Mouse (Mus musculus) limb, embryonic 12.5 days (tissue): Measurements from ENCODE around the gene Bcl9l. TPM values are rescaled to one million over a fixed set of nuclear protein-coding genes. Genes with fewer than 3 reads are reported as not detected.

ENCODE experiments used
- ATAC-seq: fragments of 200-750 bp; cut with Nextera tagmentation; 2 replicates; pipeline ENCODE4 v1.8.0; 2017; ENCODE audit warnings: low read depth, moderate TSS enrichment; ENCODE audit not compliant: insufficient number of reproducible peaks, insufficient read depth, low FRiP score, low TSS enrichment
- H3K27ac ChIP-seq: fragments of 300-500 bp; sonication (generic); 2 replicates; pipeline ENCODE4 v1.5.1; 2016; ENCODE audit warnings: mild to moderate bottlenecking, moderate library complexity
- H3K27me3 ChIP-seq: fragments of 300-500 bp; sonication (generic); 2 replicates; pipeline ENCODE4 v1.6.1; 2016; ENCODE audit warnings: mild to moderate bottlenecking, moderate library complexity
- H3K36me3 ChIP-seq: fragments of 300-500 bp; sonication (generic); 2 replicates; pipeline ENCODE4 v1.6.1; 2016; ENCODE audit warnings: mild to moderate bottlenecking, moderate library complexity
- H3K4me1 ChIP-seq: fragments of 300-500 bp; sonication (generic); replicated peaks from 2 replicates; pipeline ENCODE4 v1.6.1; 2016
- H3K4me2 ChIP-seq: fragments of 300-500 bp; sonication (generic); 2 replicates; pipeline ENCODE4 v1.6.1; 2016; ENCODE audit warnings: mild to moderate bottlenecking, moderate library complexity
- H3K4me3 ChIP-seq: fragments of 300-500 bp; sonication (generic); replicated peaks from 2 replicates; pipeline ENCODE4 v1.5.1; 2016; ENCODE audit warnings: mild to moderate bottlenecking
- H3K9ac ChIP-seq: fragments of 300-500 bp; sonication (generic); replicated peaks from 2 replicates; pipeline ENCODE4 v1.6.1; 2016; ENCODE audit warnings: mild to moderate bottlenecking, moderate library complexity
- H3K9me3 ChIP-seq: fragments of 300-500 bp; sonication (generic); 2 replicates; pipeline ENCODE4 v1.6.1; 2016; ENCODE audit warnings: mild to moderate bottlenecking, moderate library complexity
- WGBS: fragments of 180-500 bp; shearing (Covaris S2); methylation state at CpG from one replicate; pipeline ENCODE4 v1.1.7; 2016; 5-methylcytosine and 5-hydroxymethylcytosine counted together
- polyA plus RNA-seq: library from polyadenylated mRNA; unstranded; fragments of >200 nt; fragmentation: Nextera tagmentation; extraction: Ambion mirVana; gene quantifications from 2 replicates; pipeline ENCODE4 v1.2.1, GENCODE M21; 2016

The Bcl9l gene
- polyA plus RNA-seq, 1 experiment from 2014 or later: 14.3 TPM

DNA sequence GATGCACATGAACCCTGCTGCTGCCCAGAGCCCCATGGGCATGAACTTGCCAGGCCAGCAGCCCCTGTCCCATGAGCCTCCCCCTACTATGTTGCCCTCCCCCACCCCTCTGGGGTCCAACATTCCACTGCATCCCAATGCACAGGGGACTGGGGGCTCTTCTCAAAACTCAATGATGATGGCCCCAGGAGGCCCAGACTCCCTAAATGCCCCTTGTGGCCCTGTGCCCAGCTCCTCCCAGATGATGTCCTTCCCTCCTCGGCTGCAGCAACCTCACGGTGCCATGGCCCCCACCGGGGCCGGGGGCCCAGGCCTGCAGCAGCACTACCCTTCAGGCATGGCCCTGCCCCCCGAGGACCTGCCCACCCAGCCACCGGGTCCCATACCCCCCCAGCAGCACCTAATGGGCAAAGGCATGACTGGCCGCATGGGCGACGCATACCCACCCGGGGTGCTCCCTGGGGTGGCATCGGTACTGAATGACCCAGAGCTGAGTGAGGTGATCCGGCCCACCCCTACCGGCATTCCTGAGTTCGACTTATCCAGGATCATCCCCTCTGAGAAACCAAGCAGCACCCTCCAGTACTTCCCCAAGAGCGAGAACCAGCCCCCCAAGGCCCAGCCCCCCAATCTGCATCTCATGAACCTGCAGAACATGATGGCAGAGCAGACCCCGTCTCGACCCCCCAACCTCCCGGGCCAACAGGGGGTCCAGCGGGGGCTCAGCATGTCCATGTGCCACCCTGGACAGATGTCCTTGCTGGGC is 26.3 kb downstream of the Bcl9l start:
- 0 out of 2 replicates have a peak overlapping the region, but pooled peaks have one; percentile 53 for H3K27ac ChIP-seq
- peaks cover 12% of the 10 kb centered on the region for H3K27me3 ChIP-seq

DNA sequence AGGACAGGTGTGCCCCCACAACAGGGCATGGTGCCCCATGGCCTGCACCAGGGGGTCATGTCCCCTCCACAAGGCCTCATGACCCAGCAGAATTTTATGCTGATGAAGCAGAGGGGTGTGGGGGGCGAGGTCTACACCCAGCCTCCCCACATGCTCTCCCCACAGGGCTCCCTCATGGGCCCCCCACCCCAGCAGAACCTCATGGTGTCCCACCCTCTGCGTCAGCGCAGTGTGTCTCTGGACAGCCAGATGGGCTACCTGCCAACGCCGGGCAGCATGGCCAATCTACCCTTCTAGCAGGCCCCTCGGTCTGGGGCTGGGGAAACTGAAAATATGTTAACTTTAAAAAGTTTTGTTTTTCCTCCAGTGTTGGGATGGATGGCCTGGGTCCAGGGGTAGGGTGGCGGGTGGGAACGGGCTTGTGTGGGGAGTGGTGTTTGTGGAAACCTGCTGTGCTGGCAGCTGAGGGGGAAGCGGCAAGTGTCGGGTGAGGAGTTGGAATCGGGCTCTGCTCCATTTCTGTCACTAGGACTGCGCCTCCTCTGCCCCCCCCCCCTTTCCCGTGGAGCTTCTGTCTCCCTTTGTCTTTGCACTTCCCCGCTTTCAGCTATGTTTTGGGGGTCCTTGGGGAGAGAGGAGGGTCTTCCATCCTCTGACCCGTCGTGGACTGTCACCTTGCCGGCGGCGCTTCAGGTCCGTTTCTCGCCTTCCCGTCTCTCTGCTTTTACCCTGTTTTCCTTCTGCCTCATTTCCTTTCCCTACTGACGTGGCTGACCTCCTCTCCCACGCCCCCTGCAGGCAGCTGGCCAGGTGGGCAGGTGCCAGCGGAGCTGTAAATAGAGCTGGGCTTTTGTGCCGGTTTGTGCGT is 27.1 kb downstream of the Bcl9l start:
- H3K4me1 ChIP-seq: peaks cover 47% of the 10 kb centered on the region

More for the DNA sequence above, 26.3 kb downstream of the Bcl9l start:
- ATAC-seq: no peak
- Histone ChIP-seq H3K36me3 (peaks cover 56% of the 10 kb centered on the region), H3K9me3 (no peaks in the 10 kb centered on the region), H3K4me3 (no peak overlapping the region), H3K4me2 (peak overlapping the region; percentile 57), H3K9ac (peak overlapping the region; percentile 51; the same call in 1 of the 2 replicates), H3K4me1 (peaks cover 47% of the 10 kb centered on the region)
- 85% methylated on average over 19 of the region's 19 CpGs for WGBS

DNA sequence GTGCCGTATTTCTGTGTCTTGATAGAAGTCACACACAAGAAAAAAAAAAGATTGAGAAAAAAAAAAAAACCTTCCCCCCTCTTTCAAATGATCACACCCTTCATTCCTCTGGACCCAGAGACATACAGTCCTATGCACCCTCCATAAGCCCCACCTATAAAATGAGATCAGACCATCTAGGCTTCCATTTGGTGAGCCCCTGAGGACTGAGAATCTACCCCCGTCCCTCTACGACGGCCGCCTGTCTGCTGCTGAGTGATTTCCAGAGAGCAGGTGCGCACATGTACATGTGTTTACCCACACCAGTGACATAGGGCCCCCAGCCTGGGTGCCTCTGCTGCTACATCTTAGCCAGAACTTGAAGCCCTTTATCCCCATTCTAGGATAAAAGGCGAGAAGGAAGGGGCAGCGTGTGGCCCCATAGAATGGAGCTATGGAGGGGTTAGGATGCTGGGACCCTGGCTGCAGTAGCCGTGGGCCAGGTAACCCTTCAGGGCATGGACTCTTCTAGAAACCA is 27.8 kb downstream of the Bcl9l start:
- H3K9ac ChIP-seq: no peak overlapping the region

More for the DNA sequence above, 27.1 kb downstream of the Bcl9l start:
- peaks cover 47% of the 10 kb centered on the region for H3K36me3 ChIP-seq
- peak overlapping the region; percentile 53; the same call in 1 of the 2 replicates for H3K27ac ChIP-seq
- WGBS: 17% methylated on average over 25 of the region's 27 CpGs
- H3K27me3 ChIP-seq: peaks cover 12% of the 10 kb centered on the region
- no peaks in the 10 kb centered on the region for H3K9me3 ChIP-seq
- H3K9ac ChIP-seq: peak overlapping the region; percentile 51; the same call in 1 of the 2 replicates
- peak overlapping the region; percentile 27 for H3K4me3 ChIP-seq
- ATAC-seq: 0 out of 2 replicates have a peak, but pooled peaks have one; percentile 13
- H3K4me2 ChIP-seq: peak overlapping the region; percentile 57

DNA sequence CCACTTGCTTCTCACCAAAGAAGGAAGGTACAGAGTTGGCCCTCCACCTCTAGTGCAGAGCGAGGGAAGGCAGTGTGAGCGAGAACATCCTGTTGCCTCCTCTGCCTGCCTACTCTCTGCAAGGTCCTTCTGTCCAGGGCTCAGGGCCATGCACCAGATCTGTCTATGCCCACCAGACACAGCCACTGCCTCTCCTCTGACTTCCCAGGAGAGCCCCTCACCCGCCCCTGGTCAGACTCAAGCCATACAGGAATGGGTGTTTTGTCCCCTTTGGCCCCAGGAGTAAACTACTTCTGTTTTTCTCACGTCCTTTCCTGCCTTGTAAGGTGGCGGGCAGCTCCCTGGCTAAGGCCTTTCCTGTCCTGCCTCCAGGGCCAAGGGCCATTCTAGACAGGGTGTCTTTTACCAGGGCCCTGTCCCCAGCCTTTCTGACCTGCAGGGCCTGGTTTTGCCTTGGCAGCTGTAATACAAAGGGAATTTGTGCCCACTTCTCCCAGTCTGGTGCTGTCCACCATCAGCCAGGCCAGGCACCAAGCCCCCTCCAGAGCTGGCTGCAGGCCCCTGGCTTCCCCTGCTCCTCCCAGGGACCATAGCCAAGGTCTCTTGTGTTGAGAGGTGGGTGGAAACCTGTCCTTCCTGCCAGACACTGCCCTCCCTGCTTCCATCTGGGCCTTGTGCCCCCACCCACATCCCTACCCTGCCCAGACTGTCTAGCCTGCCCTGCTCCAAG is 28.4 kb downstream of the Bcl9l start:
- WGBS: 63% methylated on average over 5 of the region's 5 CpGs
- H3K9me3 ChIP-seq: no peaks in the 10 kb centered on the region
- no peak overlapping the region for H3K4me3 ChIP-seq
- H3K27me3 ChIP-seq: peaks cover 12% of the 10 kb centered on the region
- H3K4me1 ChIP-seq: peaks cover 37% of the 10 kb centered on the region
- H3K4me2 ChIP-seq: no peak overlapping the region
- H3K36me3 ChIP-seq: peaks cover 34% of the 10 kb centered on the region
- no peak overlapping the region; the same call in 1 of the 2 replicates for H3K9ac ChIP-seq
- no peak for ATAC-seq
- H3K27ac ChIP-seq: peak overlapping the region; percentile 50; the same call in 1 of the 2 replicates

More for the DNA sequence above, 27.8 kb downstream of the Bcl9l start:
- H3K36me3 ChIP-seq: peaks cover 40% of the 10 kb centered on the region
- H3K9me3 ChIP-seq: no peaks in the 10 kb centered on the region
- 29% methylated on average over 9 of the region's 9 CpGs for WGBS
- peak overlapping the region; percentile 57 for H3K4me2 ChIP-seq
- H3K4me1 ChIP-seq: peaks cover 42% of the 10 kb centered on the region
- peak overlapping the region; percentile 27; the same call in 1 of the 2 replicates for H3K4me3 ChIP-seq
- peaks cover 12% of the 10 kb centered on the region for H3K27me3 ChIP-seq
- H3K27ac ChIP-seq: no peak overlapping the region
- no peak for ATAC-seq

DNA sequence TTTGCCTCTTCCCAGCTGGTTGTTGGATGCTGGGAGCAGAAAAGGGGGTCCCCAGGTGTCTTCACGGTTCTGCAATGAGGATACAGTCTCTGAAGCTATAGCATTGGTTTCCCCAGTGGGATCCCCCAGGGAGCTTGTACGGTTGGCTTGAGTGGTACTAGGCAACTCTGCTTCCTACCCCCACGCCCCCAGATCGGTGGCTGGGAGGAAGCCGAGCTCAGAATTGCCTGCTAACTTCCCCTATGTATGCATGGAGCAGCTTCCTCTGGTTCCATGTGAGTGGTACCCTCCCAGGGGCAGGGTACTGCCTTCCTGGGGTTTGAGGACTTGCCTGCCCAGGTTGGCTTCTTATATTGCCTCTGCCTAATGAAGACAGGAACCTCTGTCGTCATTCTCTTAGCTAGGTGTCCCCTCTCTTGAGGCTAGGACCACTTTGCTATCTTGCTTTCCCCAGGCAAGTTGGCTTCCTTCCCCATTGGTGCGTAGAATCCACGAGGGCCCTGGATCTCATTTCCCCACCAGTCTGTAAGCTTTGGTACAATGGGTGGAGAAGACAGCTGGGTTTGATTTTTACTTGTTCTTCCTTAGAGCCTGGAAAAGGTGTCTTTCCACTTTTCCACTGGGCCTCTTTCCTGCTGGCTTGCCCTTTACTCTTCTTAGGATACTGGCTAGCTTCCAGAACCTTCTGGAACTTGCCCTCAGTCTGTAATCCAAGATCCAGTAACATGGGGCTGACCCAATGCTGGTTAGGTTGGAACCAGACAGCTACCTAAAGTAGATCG is 29.5 kb downstream of the Bcl9l start:
- Histone ChIP-seq H3K4me1 (peaks cover 37% of the 10 kb centered on the region), H3K27ac (no peak overlapping the region), H3K4me2 (no peak overlapping the region), H3K9me3 (no peaks in the 10 kb centered on the region), H3K36me3 (peaks cover 23% of the 10 kb centered on the region), H3K27me3 (peaks cover 12% of the 10 kb centered on the region), H3K9ac (no peak overlapping the region), H3K4me3 (no peak overlapping the region)
- ATAC-seq: no peak
- WGBS: 77% methylated on average over 9 of the region's 9 CpGs

DNA sequence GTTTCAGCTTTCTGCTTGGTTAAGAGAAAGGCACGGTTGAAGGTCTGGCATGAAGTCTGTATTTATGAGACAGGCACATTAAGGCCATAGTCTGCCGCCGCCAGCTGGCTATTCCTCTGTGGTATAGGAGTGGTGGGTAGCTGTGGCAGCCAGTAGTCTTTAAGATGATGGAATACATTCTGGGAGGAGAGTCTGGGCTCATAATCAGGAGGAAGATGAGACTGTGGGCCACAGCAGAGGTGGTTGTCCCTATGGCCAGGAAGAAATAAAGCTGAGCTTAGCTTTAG is 30.0 kb downstream of the Bcl9l start:
- WGBS: 73% methylated on average over 3 of the region's 3 CpGs
- no peak for ATAC-seq
- Histone ChIP-seq H3K9ac (no peak overlapping the region), H3K4me1 (peaks cover 37% of the 10 kb centered on the region), H3K9me3 (no peaks in the 10 kb centered on the region), H3K4me2 (no peak overlapping the region), H3K4me3 (no peak overlapping the region), H3K27ac (no peak overlapping the region), H3K27me3 (peaks cover 12% of the 10 kb centered on the region), H3K36me3 (peaks cover 18% of the 10 kb centered on the region)

DNA sequence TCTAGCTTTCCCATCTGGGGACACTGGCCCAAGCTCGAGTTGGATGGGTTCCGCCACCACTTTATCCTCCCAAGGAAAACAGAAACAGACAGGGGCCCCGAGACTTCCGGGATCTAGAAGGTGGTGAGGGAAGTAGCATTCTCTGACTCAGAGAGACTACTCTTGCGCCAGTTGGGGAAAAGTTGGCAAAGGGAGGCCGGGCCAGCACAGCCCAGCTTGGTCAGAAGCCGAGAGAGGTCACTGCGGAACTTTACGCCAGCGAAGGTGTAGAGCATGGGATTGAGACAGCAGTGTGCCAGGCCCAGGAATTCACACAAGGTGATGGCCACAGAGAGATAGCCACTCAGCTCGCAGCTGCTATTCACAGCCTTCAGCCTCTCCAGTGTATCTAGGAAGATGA is 30.5 kb downstream of the Bcl9l start:
- H3K36me3 ChIP-seq: peaks cover 13% of the 10 kb centered on the region
- 86% methylated on average over 11 of the region's 11 CpGs for WGBS
- H3K4me1 ChIP-seq: peaks cover 37% of the 10 kb centered on the region
- ATAC-seq: no peak
- no peak overlapping the region for H3K4me3 ChIP-seq
- no peak overlapping the region for H3K27ac ChIP-seq
- H3K9ac ChIP-seq: no peak overlapping the region
- peaks cover 12% of the 10 kb centered on the region for H3K27me3 ChIP-seq
- no peaks in the 10 kb centered on the region for H3K9me3 ChIP-seq
- H3K4me2 ChIP-seq: no peak overlapping the region

DNA sequence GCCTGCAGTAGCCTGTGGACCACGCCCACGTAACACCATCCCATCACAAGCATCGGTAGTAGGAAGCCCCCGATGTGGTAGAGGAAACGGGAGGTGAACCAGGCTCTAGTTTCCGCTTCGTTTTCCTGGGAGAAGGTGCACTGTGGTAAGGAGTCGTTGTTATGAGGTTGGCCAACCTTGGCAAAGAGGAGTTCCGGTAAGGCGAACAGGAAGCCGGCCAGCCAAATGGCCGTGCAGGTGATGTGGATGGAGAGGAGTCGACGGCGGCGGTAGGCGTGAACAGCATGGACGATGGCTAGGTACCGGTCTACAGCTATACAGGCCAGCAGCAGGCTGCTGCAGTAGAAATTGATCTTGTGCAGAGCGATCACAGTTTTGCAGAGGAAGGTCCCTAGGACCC is 31.0 kb downstream of the Bcl9l start:
- WGBS: 73% methylated on average over 20 of the region's 20 CpGs
- no peak overlapping the region for H3K27ac ChIP-seq

DNA sequence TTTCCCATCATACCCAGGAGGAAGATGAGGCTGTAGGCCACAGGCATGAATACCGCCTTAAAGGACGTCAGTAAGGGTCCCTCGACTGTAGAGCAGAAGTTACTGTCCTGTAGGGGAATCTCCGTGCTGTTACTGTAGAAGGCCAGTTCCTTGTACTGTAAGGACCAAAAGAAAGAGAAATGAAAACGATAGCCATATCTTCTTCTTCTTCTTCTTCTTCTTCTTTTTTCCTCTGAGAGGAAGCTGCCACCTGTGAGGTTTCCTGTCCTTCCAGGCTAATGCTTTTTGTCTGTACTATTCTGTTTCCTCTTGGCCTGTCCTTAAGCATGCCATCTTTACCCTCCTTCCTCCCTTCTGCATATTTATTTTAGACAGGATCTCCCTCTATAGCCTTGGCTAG is 31.5 kb downstream of the Bcl9l start:
- Histone ChIP-seq H3K9ac (no peak overlapping the region), H3K4me1 (peaks cover 30% of the 10 kb centered on the region), H3K27ac (no peak overlapping the region), H3K4me2 (no peak overlapping the region), H3K27me3 (peaks cover 5% of the 10 kb centered on the region), H3K36me3 (peaks cover 3% of the 10 kb centered on the region), H3K9me3 (no peaks in the 10 kb centered on the region), H3K4me3 (no peak overlapping the region)
- ATAC-seq: no peak
- 89% methylated on average over 5 of the region's 5 CpGs for WGBS

More for the DNA sequence above, 31.0 kb downstream of the Bcl9l start:
- H3K9me3 ChIP-seq: no peaks in the 10 kb centered on the region
- no peak overlapping the region for H3K4me2 ChIP-seq
- peaks cover 10% of the 10 kb centered on the region for H3K27me3 ChIP-seq
- no peak overlapping the region for H3K9ac ChIP-seq
- H3K4me1 ChIP-seq: peaks cover 36% of the 10 kb centered on the region
- no peak for ATAC-seq
- H3K4me3 ChIP-seq: no peak overlapping the region
- H3K36me3 ChIP-seq: peaks cover 8% of the 10 kb centered on the region

DNA sequence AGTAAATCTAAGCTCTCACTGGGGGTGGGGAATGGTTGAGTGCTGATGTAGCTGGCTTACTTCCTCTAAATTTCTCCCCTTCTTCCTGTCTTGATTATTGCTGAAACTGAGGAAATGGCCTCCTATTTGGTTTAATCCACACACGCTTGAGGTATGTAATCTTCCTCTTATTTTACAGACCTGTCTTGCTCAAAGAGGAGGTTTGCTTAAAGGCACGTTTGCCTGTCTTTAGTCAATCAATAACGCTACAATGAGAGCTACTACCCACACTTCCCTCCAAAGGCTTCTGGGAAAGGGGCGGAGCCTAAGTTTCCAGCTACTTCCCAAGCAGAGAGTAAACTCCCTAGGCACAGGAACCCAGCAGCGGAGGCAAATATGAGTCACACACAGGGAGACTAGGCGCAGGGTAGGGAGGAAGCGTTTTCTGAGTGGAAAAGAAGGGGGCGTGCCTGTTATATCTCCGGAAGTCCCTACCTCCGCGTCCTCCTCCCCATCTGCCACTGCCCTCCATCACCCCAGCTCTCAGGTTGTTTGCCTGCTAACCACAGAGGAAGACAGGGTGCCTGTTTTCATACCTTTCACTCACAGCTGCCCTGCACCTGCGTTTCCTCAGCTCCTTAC is 32.6 kb downstream of the Bcl9l start:
- H3K4me1 ChIP-seq: peaks cover 19% of the 10 kb centered on the region
- H3K4me2 ChIP-seq: no peak overlapping the region
- no peak for ATAC-seq
- WGBS: 65% methylated on average over 12 of the region's 12 CpGs
- no peaks in the 10 kb centered on the region for H3K9me3 ChIP-seq
- no peak overlapping the region for H3K9ac ChIP-seq
- H3K27me3 ChIP-seq: no peaks in the 10 kb centered on the region
- H3K27ac ChIP-seq: no peak overlapping the region
- no peak overlapping the region for H3K4me3 ChIP-seq
- no peaks in the 10 kb centered on the region for H3K36me3 ChIP-seq
